Mouse (Mus musculus): ENCODE measurements around the gene Dhrs1.

Gene Dhrs1

GRCm38 (mm10) chr14:55721700-55722437 is 23.6 kb downstream of the Dhrs1 start, which contains the start of gene Rabggta:
Rabggta (minus strand) TSS chr14:55722263.
- in situ Hi-C loops (cut with MboI, MseI): loop anchor here (25.0 kb wide), 1 partner anchor 840 kb away; no protein-coding TSS in a partner anchor

- in situ Hi-C loops (cut with MboI, MseI): loop anchor here (25.0 kb wide), 1 partner anchor 841 kb away; no protein-coding TSS in a partner anchor
Observed at GRCm38 (mm10) chr14:55721076-55721475, 24.4 kb downstream of the Dhrs1 start.

GRCm38 (mm10) chr14:55720666-55721065 is 24.8 kb downstream of the Dhrs1 start:
- in situ Hi-C loops (cut with MboI, MseI): loop anchor here (25.0 kb wide), 1 partner anchor 842 kb away; no protein-coding TSS in a partner anchor

GRCm38 (mm10) chr14:55719737-55720136 is 25.8 kb downstream of the Dhrs1 start:
- in situ Hi-C loops (cut with MboI, MseI): loop anchor here (25.0 kb wide), 1 partner anchor 843 kb away; no protein-coding TSS in a partner anchor

GRCm38 (mm10) chr14:55716884-55717283 is 28.6 kb downstream of the Dhrs1 start:
- in situ Hi-C loops (cut with MboI, MseI): loop anchor here (25.0 kb wide), 1 partner anchor 845 kb away; no protein-coding TSS in a partner anchor

- in situ Hi-C loops (cut with MboI, MseI): loop anchor here (25.0 kb wide), 1 partner anchor 846 kb away; no protein-coding TSS in a partner anchor
Observed at GRCm38 (mm10) chr14:55716271-55716670, 29.2 kb downstream of the Dhrs1 start.

- in situ Hi-C loops (cut with MboI, MseI): loop anchor here (25.0 kb wide), 1 partner anchor 847 kb away; no protein-coding TSS in a partner anchor
Observed at GRCm38 (mm10) chr14:55714893-55715292, 30.6 kb downstream of the Dhrs1 start.

- in situ Hi-C loops (cut with MboI, MseI): loop anchor here (25.0 kb wide), 1 partner anchor 849 kb away; no protein-coding TSS in a partner anchor
Observed at GRCm38 (mm10) chr14:55713729-55714122, 31.8 kb downstream of the Dhrs1 start, which contains the start of gene Tgm1. Tgm1 (minus strand) TSS chr14:55713926.

- in situ Hi-C loops (cut with MboI, MseI): loop anchor here (25.0 kb wide), 1 partner anchor 849 kb away; no protein-coding TSS in a partner anchor
Observed at GRCm38 (mm10) chr14:55713007-55713728, 32.3 kb downstream of the Dhrs1 start.

GRCm38 (mm10) chr14:55711786-55712185 is 33.7 kb downstream of the Dhrs1 start:
- in situ Hi-C loops (cut with MboI, MseI): loop anchor here (25.0 kb wide), 1 partner anchor 851 kb away; no protein-coding TSS in a partner anchor

- in situ Hi-C loops (cut with MboI, MseI): loop anchor here (25.0 kb wide), 1 partner anchor 853 kb away; no protein-coding TSS in a partner anchor
Observed at GRCm38 (mm10) chr14:55709509-55709908, 36.0 kb downstream of the Dhrs1 start.

- in situ Hi-C loops (cut with MboI, MseI): loop anchor here (25.0 kb wide), 1 partner anchor 855 kb away; no protein-coding TSS in a partner anchor
Observed at GRCm38 (mm10) chr14:55707397-55707796, 38.1 kb downstream of the Dhrs1 start.

GRCm38 (mm10) chr14:55706051-55706600 is 39.4 kb downstream of the Dhrs1 start:
- in situ Hi-C loops (cut with MboI, MseI): loop anchor here (25.0 kb wide), 1 partner anchor 856 kb away; no protein-coding TSS in a partner anchor

- in situ Hi-C loops (cut with MboI, MseI): loop anchor here (25.0 kb wide), 1 partner anchor 860 kb away; no protein-coding TSS in a partner anchor
Observed at GRCm38 (mm10) chr14:55702761-55703160, 42.7 kb downstream of the Dhrs1 start.

- in situ Hi-C loops (cut with MboI, MseI): loop anchor here (25.0 kb wide), 1 partner anchor 861 kb away; no protein-coding TSS in a partner anchor
Observed at GRCm38 (mm10) chr14:55701131-55701530, 44.4 kb downstream of the Dhrs1 start.

GRCm38 (mm10) chr14:55697226-55697625 is 48.3 kb downstream of the Dhrs1 start:
- in situ Hi-C loops (cut with MboI, MseI): no loop called here

GRCm38 (mm10) chr14:55689433-55689832 is 56.1 kb downstream of the Dhrs1 start:
- in situ Hi-C loops (cut with MboI, MseI): no loop called here
